Mouse (Mus musculus): ENCODE measurements around the gene Insr. TPM values are rescaled to one million over a fixed set of nuclear protein-coding genes. Genes with fewer than 3 reads are reported as not detected.

Gene Insr
- total and polyA plus RNA-seq, 3 experiments, result 2.1 to 4.6 (median 3.0) TPM

GRCm38 (mm10) chr8:3285824-3286223, 6.4 kb upstream of the Insr start:
- Histone ChIP-seq H3K9ac (ENCODE audit: insufficient read depth, low read depth) (no peak overlapping the region), H3K79me2 (replicated peaks; ENCODE audit: control insufficient read depth, extremely low read depth, insufficient read depth, poor library complexity, severe bottlenecking) (no peaks in the 10 kb centered on the region), H3K36me3 (replicated peaks in 1 of 2; ENCODE audit: control insufficient read depth in 1 of 2, insufficient read depth in 1 of 2, low read length in 1 of 2) (no peaks in the 10 kb centered on the region), H3K27ac (ENCODE audit: insufficient read depth, low read depth) (no peak overlapping the region), H3K4me2 (ENCODE audit: insufficient read depth, low read depth, poor library complexity, severe bottlenecking) (no peak overlapping the region), H3K4me1 (ENCODE audit: control insufficient read depth in 1 of 2, insufficient read depth in 2 of 2) (no peaks in the 10 kb centered on the region), H3K9me3 (replicated peaks; ENCODE audit: low read length) (no peaks in the 10 kb centered on the region), H3K27me3 (replicated peaks) (no peaks in the 10 kb centered on the region), H3K4me3 (replicated peaks in 1 of 3; ENCODE audit: low read depth in 2 of 3, low read length in 2 of 3, poor library complexity in 1 of 3) (no peak overlapping the region)
- TF ChIP-seq TCF12 (IDR thresholded peaks at IDR 0.05; ENCODE audit: low read depth, low read length), result no peak
- no peak for TF ChIP-seq MEF2A (IDR thresholded peaks at IDR 0.05; ENCODE audit: borderline replicate concordance, low read depth, low read length)
- TF ChIP-seq CTCF (conservative IDR thresholded peaks at IDR 0.05 in 1 of 2, IDR thresholded peaks at IDR 0.05 in 1 of 2; ENCODE audit: low read depth in 2 of 2, low read length in 2 of 2), result no peak
- no peak for TF ChIP-seq IRF4 (IDR thresholded peaks at IDR 0.05; ENCODE audit: low read depth, low read length)
- no peak for TF ChIP-seq NELFE (IDR thresholded peaks at IDR 0.05; ENCODE audit: low read depth, low read length)
- no peak for TF ChIP-seq JUN (IDR thresholded peaks at IDR 0.05; ENCODE audit: insufficient read depth, low read depth, low read length)
- TF ChIP-seq RCOR1 (conservative IDR thresholded peaks at IDR 0.05; ENCODE audit: low read depth, low read length), result no peak
- no peak for TF ChIP-seq POLR2AphosphoS2 (IDR thresholded peaks at IDR 0.05; ENCODE audit: low read depth, low read length)
- TF ChIP-seq TBP (conservative IDR thresholded peaks at IDR 0.05; ENCODE audit: low read depth, low read length), result no peak
- no peak for TF ChIP-seq CHD2 (IDR thresholded peaks at IDR 0.05; ENCODE audit: low read length)
- no peak for TF ChIP-seq MAFK (IDR thresholded peaks at IDR 0.05; ENCODE audit: insufficient replicate concordance, low read length)
- TF ChIP-seq ZC3H11A (IDR thresholded peaks at IDR 0.05; ENCODE audit: low read depth, low read length), result no peak
- TF ChIP-seq RAD21 (IDR thresholded peaks at IDR 0.05; ENCODE audit: low read depth, low read length), result no peak
- no peak for TF ChIP-seq MXI1 (IDR thresholded peaks at IDR 0.05; ENCODE audit: low read depth, low read length)
- TF ChIP-seq SIN3A (IDR thresholded peaks at IDR 0.05; ENCODE audit: low read length), result no peak
- TF ChIP-seq ETS1 (conservative IDR thresholded peaks at IDR 0.05; ENCODE audit: low read depth, low read length), result no peak
- no peak for TF ChIP-seq POLR2A (IDR thresholded peaks at IDR 0.05; ENCODE audit: low read depth, low read length)
- TF ChIP-seq NRF1 (IDR thresholded peaks at IDR 0.05; ENCODE audit: low read depth, low read length), result no peak
- no peak for TF ChIP-seq ZKSCAN1 (IDR thresholded peaks at IDR 0.05; ENCODE audit: borderline replicate concordance, low read depth, low read length)
- in situ Hi-C loops (cut with MboI; ENCODE audit: low pct_ligation_motif_present, low pct_unique_long_range_greater_than_20kb, low sequenced_read_pairs), result no loop called here
- dilution Hi-C loops (cut with MboI; ENCODE audit: extremely low pct_ligation_motif_present, extremely low pct_unique_long_range_greater_than_20kb, low sequenced_read_pairs), result no loop called here
- no peak for DNase-seq (ENCODE audit: extremely low read depth)

- in situ Hi-C loops (cut with MboI; ENCODE audit: low pct_ligation_motif_present, low pct_unique_long_range_greater_than_20kb, low sequenced_read_pairs) (no loop called here), dilution Hi-C loops (cut with MboI; ENCODE audit: extremely low pct_ligation_motif_present, extremely low pct_unique_long_range_greater_than_20kb, low sequenced_read_pairs) (no loop called here)
- no peak overlapping the region for H3K9ac ChIP-seq (ENCODE audit: insufficient read depth, low read depth)
- peaks cover 0 to 3% of the 10 kb centered on the region in 2 experiments; a peak in 2 of 4 replicates for H3K4me1 ChIP-seq (ENCODE audit: control insufficient read depth in 1 of 2, insufficient read depth in 2 of 2)
- H3K9me3 ChIP-seq (replicated peaks; ENCODE audit: low read length), result no peaks in the 10 kb centered on the region
- no peak for DNase-seq (ENCODE audit: extremely low read depth)
- H3K36me3 ChIP-seq (replicated peaks in 1 of 2; ENCODE audit: control insufficient read depth in 1 of 2, insufficient read depth in 1 of 2, low read length in 1 of 2), result no peaks in the 10 kb centered on the region
- TF ChIP-seq SIN3A (IDR thresholded peaks at IDR 0.05; ENCODE audit: low read length), result no peak
- no peak for TF ChIP-seq POLR2A (IDR thresholded peaks at IDR 0.05; ENCODE audit: low read depth, low read length)
- no peak for TF ChIP-seq NELFE (IDR thresholded peaks at IDR 0.05; ENCODE audit: low read depth, low read length)
- no peak for TF ChIP-seq POLR2AphosphoS2 (IDR thresholded peaks at IDR 0.05; ENCODE audit: low read depth, low read length)
- TF ChIP-seq ZC3H11A (IDR thresholded peaks at IDR 0.05; ENCODE audit: low read depth, low read length), result no peak
- TF ChIP-seq SMC3 (IDR thresholded peaks at IDR 0.05; ENCODE audit: low read depth, low read length), result no peak
- TF ChIP-seq UBTF (IDR thresholded peaks at IDR 0.05; ENCODE audit: low read depth, low read length), result no peak
- H3K79me2 ChIP-seq (replicated peaks; ENCODE audit: control insufficient read depth, extremely low read depth, insufficient read depth, poor library complexity, severe bottlenecking), result no peaks in the 10 kb centered on the region
- H3K4me2 ChIP-seq (ENCODE audit: insufficient read depth, low read depth, poor library complexity, severe bottlenecking), result no peak overlapping the region
- H3K27me3 ChIP-seq (replicated peaks), result no peaks in the 10 kb centered on the region
- no peak overlapping the region for H3K27ac ChIP-seq (ENCODE audit: insufficient read depth, low read depth)
- no peak overlapping the region for H3K4me3 ChIP-seq (replicated peaks in 1 of 3; ENCODE audit: low read depth in 2 of 3, low read length in 2 of 3, poor library complexity in 1 of 3)
Measured at GRCm38 (mm10) chr8:3284656-3285055, 5.2 kb upstream of the Insr start.

Measured in CH12.LX (cell line).